Mouse (Mus musculus) ovary, adult 2 months (tissue): Measurements from ENCODE around the gene Phka1. TPM values are rescaled to one million over a fixed set of nuclear protein-coding genes. Genes with fewer than 3 reads are reported as not detected.

ENCODE experiments used
- polyA plus RNA-seq: library from polyadenylated mRNA; depleted of rRNA; stranded (reverse); fragments of >200 nt; gene quantifications from 2 replicates; pipeline ENCODE4 v1.2.3, GENCODE M21; 2012; rRNA removed

The Phka1 gene
- polyA plus RNA-seq: 8.1 and 9.7 TPM in 2 replicates

DNA sequence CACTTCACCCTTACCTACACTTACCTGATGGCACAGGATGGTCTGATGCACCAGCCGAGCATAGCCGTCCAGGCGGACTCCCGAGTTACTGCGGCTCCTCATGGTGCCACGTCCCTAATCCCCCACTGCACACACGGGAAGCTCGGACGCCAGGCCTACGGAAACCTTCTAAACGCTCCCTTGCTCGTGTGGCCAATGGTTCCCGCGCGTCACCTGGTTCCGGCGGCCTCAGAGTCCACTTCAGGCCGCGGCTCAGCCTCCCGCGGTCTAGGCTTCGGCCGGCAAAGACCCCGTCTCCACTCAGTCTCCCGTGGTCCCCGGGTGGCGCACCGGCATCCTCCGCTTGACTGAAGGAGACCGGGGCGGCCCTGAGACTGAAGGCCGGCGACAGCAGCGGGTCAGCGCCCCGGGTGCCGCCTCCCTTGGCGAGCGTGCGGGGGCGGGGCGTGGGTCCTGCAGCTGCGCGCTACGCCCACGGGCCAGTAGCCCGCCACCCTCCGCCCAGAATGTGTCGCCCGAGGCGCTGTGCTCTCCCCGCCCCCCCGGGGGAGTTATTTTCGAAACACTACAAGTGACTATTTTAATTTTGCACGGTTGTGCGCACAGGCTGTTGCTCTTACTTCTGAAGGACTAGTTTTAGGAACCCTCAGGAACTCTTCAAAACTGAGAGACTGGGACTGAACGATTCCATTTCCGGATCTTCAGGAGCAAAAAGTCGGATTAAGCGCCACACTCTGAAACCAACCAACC lies at the start of gene Phka1:
Gene Phka1, minus strand, starts transcription at position 424 of the 750 bp plus-strand sequence.

DNA sequence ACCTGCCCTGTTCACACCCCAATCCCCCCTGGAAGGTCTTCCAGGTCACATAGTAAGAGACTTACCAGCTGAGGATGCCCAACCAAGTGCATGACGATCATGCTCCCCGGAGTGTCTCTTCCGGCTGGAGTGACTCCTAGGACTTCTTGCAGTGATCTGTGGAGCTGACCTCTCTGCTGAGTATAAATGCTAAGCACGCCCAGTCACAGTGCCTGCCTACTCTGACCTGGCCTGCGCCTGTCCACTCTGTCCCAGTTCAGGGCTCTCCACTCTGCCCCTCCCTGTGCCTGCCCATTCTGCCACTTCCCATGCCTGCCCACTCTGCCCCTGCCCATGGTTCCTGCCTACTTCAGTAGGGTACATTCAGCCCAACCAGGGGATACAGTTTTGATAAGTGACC lies 42.8 kb upstream of the Phka1 start, which contains the start of gene Gm3880:
Gene Gm3880, minus strand, starts transcription at position 101 of the 400 bp plus-strand sequence.

DNA sequence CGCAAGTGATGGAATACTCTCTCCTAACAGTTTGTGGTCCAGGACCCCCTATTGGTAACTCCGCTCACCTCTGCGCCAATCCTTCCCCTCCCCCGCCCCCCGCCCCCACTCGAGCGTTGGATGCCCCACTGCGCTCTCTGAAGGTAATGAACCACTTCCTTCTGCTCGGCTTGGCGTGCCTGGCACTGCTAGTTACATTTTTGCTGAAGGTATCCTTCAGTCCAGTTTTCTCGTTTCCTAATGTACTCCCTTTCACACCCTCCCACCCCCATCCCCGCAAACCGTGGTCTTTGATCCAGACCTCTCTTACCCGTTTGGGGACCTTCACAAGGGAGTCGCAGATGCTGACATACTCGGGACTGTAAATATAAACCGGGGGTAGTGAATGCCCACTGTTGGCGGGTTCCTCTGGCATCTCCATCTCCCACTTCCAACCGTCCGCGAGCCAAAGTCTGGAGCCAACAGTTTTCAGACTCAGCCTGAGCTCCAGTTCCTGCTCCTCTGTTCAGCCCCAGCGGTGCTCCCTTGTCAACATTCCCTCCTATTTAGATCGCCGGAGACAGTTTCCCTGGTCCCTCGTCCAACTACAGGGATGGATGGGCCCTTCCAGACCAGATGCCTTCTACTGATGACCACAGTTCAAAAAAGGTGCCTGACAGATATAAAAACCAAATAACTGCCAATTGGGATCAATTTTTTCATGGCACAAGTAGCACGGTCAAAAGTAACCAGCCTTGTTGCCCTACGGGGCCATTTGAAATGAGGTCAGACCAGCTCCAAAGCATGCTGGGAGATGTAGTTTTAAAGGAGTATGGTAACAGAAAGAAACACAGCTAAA lies 139.2 kb downstream of the Phka1 start, which contains the start of gene Hdac8:
Gene Hdac8, minus strand, starts transcription at position 716 of the 838 bp plus-strand sequence.

Other genes starting within 250 kb of the Phka1 start
- gene Hdac8, start 138.9 kb downstream of the Phka1 start, polyA plus RNA-seq: 4.2 and 5.3 TPM in 2 replicates
- gene Gm3880, start 42.7 kb upstream of the Phka1 start, polyA plus RNA-seq: not detected in 2 replicates
- gene Gm9112, start 63.4 kb upstream of the Phka1 start, polyA plus RNA-seq: not detected in 2 replicates
- not detected in 2 replicates for gene Dmrtc1b, start 63.6 kb upstream of the Phka1 start, polyA plus RNA-seq
- not detected in 2 replicates for gene Dmrtc1c1, start 158.7 kb upstream of the Phka1 start, polyA plus RNA-seq
- gene Dmrtc1c2, start 210.4 kb upstream of the Phka1 start, polyA plus RNA-seq: not detected in 2 replicates
- gene 1700031F05Rik, start 223.7 kb upstream of the Phka1 start, polyA plus RNA-seq: not detected in 2 replicates